Mouse (Mus musculus) E14TG2a.4 (cell line): ENCODE measurements around the gene Dpyd.

Experiments
- H3K27me3 ChIP-seq: 2 replicates; pipeline ENCODE4 v1.6.1; 2014; ENCODE audit warnings: low read length, control low read depth; ENCODE audit not compliant: insufficient read depth
- H3K36me3 ChIP-seq: 2 replicates; pipeline ENCODE4 v1.6.1; 2014; ENCODE audit warnings: low read length, control low read depth; ENCODE audit not compliant: insufficient read depth
- H3K4me1 ChIP-seq: replicated peaks from 2 replicates; pipeline ENCODE4 v1.6.1; 2014; ENCODE audit warnings: low read depth, low read length, control low read depth
- H3K4me3 ChIP-seq: replicated peaks from 2 replicates; pipeline ENCODE4 v1.5.1; 2014; ENCODE audit warnings: mild to moderate bottlenecking, low read length
- H3K9me3 ChIP-seq: 2 replicates; pipeline ENCODE4 v1.6.1; 2014; ENCODE audit warnings: low read length, control low read depth
- CTCF ChIP-seq: conservative IDR thresholded peaks from 2 replicates; pipeline ENCODE4 v1.5.1; 2014; ENCODE audit warnings: low read length
- NANOG ChIP-seq: IDR thresholded peaks from 2 replicates; pipeline ENCODE4 v1.6.1; 2014; ENCODE audit warnings: borderline replicate concordance, low read length, mixed read lengths
- POU5F1 ChIP-seq: IDR thresholded peaks from 2 replicates; pipeline ENCODE4 v1.6.1; 2014; ENCODE audit warnings: low read length, borderline replicate concordance

Gene Dpyd

GRCm38 (mm10) chr3:119183261-119183660, 621.3 kb downstream of the Dpyd start:
- Histone ChIP-seq H3K27me3 (no peaks in the 10 kb centered on the region), H3K36me3 (no peaks in the 10 kb centered on the region), H3K4me3 (no peak overlapping the region), H3K4me1 (no peaks in the 10 kb centered on the region), H3K9me3 (no peaks in the 10 kb centered on the region)
- TF ChIP-seq POU5F1 (no peak), CTCF (no peak), NANOG (no peak)

GRCm38 (mm10) chr3:119194071-119194470, 632.1 kb downstream of the Dpyd start:
- H3K4me3 ChIP-seq: no peak overlapping the region
- TF ChIP-seq CTCF: no peak
- no peak for TF ChIP-seq NANOG
- no peak for TF ChIP-seq POU5F1
- no peaks in the 10 kb centered on the region for H3K36me3 ChIP-seq

GRCm38 (mm10) chr3:119195613-119196012, 633.7 kb downstream of the Dpyd start:
- TF ChIP-seq POU5F1 (no peak), NANOG (no peak), CTCF (no peak)
- Histone ChIP-seq H3K4me1 (no peaks in the 10 kb centered on the region), H3K4me3 (no peak overlapping the region), H3K27me3 (no peaks in the 10 kb centered on the region), H3K9me3 (no peaks in the 10 kb centered on the region), H3K36me3 (no peaks in the 10 kb centered on the region)

More at GRCm38 (mm10) chr3:119194071-119194470, 632.1 kb downstream of the Dpyd start:
- H3K4me1 ChIP-seq: no peaks in the 10 kb centered on the region
- no peaks in the 10 kb centered on the region for H3K27me3 ChIP-seq
- H3K9me3 ChIP-seq: no peaks in the 10 kb centered on the region

GRCm38 (mm10) chr3:119220763-119221412, 659.0 kb downstream of the Dpyd start:
- peak; percentile 53 for TF ChIP-seq NANOG
- TF ChIP-seq CTCF: no peak
- TF ChIP-seq POU5F1: no peak
- Histone ChIP-seq H3K4me3 (no peak overlapping the region), H3K36me3 (no peaks in the 10 kb centered on the region), H3K4me1 (0 out of 2 replicates have a peak, but pooled peaks cover 8% of the 10 kb centered on the region), H3K9me3 (no peaks in the 10 kb centered on the region), H3K27me3 (no peaks in the 10 kb centered on the region)

GRCm38 (mm10) chr3:119243181-119243580, 681.3 kb downstream of the Dpyd start:
- Histone ChIP-seq H3K4me3 (no peak overlapping the region), H3K4me1 (no peaks in the 10 kb centered on the region), H3K9me3 (peaks cover 20% of the 10 kb centered on the region), H3K27me3 (no peaks in the 10 kb centered on the region), H3K36me3 (no peaks in the 10 kb centered on the region)
- no peak for TF ChIP-seq POU5F1
- TF ChIP-seq CTCF: no peak
- no peak for TF ChIP-seq NANOG

- Histone ChIP-seq H3K4me1 (no peaks in the 10 kb centered on the region), H3K27me3 (no peaks in the 10 kb centered on the region), H3K36me3 (no peaks in the 10 kb centered on the region), H3K4me3 (no peak overlapping the region), H3K9me3 (no peaks in the 10 kb centered on the region)
- TF ChIP-seq NANOG: no peak
- TF ChIP-seq POU5F1: no peak
- peak; percentile 33 for TF ChIP-seq CTCF
Observed at GRCm38 (mm10) chr3:119256516-119256915, 694.6 kb downstream of the Dpyd start.

- no peaks in the 10 kb centered on the region for H3K4me1 ChIP-seq
- H3K9me3 ChIP-seq: no peaks in the 10 kb centered on the region
- TF ChIP-seq POU5F1: no peak
- H3K36me3 ChIP-seq: no peaks in the 10 kb centered on the region
- H3K27me3 ChIP-seq: no peaks in the 10 kb centered on the region
- no peak overlapping the region for H3K4me3 ChIP-seq
Observed at GRCm38 (mm10) chr3:119275241-119275640, 713.3 kb downstream of the Dpyd start.

GRCm38 (mm10) chr3:119280671-119281070, 718.7 kb downstream of the Dpyd start:
- Histone ChIP-seq H3K4me3 (no peak overlapping the region), H3K9me3 (no peaks in the 10 kb centered on the region), H3K4me1 (no peaks in the 10 kb centered on the region), H3K27me3 (no peaks in the 10 kb centered on the region), H3K36me3 (no peaks in the 10 kb centered on the region)
- TF ChIP-seq CTCF (no peak), NANOG (no peak), POU5F1 (no peak)

- TF ChIP-seq CTCF (no peak), NANOG (no peak), POU5F1 (no peak)
- H3K4me1 ChIP-seq: no peaks in the 10 kb centered on the region
- no peak overlapping the region for H3K4me3 ChIP-seq
- no peaks in the 10 kb centered on the region for H3K9me3 ChIP-seq
- no peaks in the 10 kb centered on the region for H3K36me3 ChIP-seq
- no peaks in the 10 kb centered on the region for H3K27me3 ChIP-seq
Observed at GRCm38 (mm10) chr3:119314693-119315092, 752.8 kb downstream of the Dpyd start.

GRCm38 (mm10) chr3:119329063-119329462, 767.1 kb downstream of the Dpyd start:
- no peak overlapping the region for H3K4me3 ChIP-seq
- TF ChIP-seq POU5F1: no peak
- TF ChIP-seq NANOG: no peak
- no peaks in the 10 kb centered on the region for H3K36me3 ChIP-seq
- no peaks in the 10 kb centered on the region for H3K27me3 ChIP-seq
- H3K4me1 ChIP-seq: no peaks in the 10 kb centered on the region
- H3K9me3 ChIP-seq: no peaks in the 10 kb centered on the region
